Mouse (Mus musculus): ENCODE data around the gene Spock1. TPM values are rescaled to one million over a fixed set of nuclear protein-coding genes. Genes with fewer than 3 reads are reported as not detected.

Gene Spock1
- 0.67 and 0.93 TPM in 2 replicates for polyA plus RNA-seq (2016; fragmentation: Nextera tagmentation; extraction: Ambion mirVana)

DNA sequence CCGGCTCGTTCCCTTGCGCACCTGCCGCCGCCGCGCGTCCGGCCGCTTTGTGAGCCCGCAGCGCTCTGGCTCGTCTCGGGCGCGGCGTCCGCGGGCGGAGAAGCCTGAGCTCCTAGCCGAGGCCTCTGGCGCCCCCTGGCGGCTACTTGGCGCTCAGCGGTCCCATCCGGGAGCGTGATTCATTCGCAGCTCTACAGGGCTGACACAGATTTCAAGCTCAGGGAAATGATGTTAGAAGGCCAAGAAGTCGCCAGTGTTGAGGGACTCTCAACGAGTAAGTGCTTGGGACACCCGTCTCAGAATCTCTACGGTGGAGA is at the start of gene Spock1:
Spock1 (minus strand) TSS at position 67 of the 317 bp plus-strand sequence.
- Histone ChIP-seq H3K4me1 (peaks cover 12% of the 10 kb centered on the region), H3K4me3 (peak within 1 kb of the TSS; percentile 53), H3K27me3 (ENCODE audit: low read depth, poor library complexity, severe bottlenecking) (peaks cover 52% of the 10 kb centered on the region), H3K27ac (peak within 1 kb of the TSS; percentile 50; the same call in 1 of the 2 replicates), H3K36me3 (no peaks in the 10 kb centered on the region), H3K9me3 (replicated peaks) (no peaks in the 10 kb centered on the region)
- peak; percentile 98 for DNase-seq (ENCODE audit: low spot score)
- under 1% methylated on average over 32 of the region's 32 CpGs for WGBS

DNA sequence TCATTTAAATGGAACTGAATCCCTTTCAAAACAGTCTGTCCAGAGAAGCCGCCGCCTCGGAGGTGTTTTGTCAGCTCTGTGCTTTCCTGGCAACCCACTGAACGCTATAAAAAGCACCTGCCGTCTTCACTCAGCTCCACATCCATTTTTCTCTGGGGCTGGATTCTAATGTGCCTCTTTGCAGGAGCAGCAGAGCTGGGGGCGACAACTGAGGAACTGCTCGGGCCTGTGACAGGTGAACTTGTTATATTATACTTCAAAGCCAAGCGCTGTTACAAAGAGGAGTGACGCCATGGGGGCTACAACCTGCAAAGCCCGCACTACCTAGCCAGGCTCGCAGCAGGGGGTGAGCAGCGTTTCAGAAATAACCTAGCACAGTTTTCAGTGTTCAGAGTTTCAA is 42.0 kb upstream of the Spock1 start:
- H3K4me1 ChIP-seq: peaks cover 35% of the 10 kb centered on the region
- no peak for DNase-seq (ENCODE audit: low spot score)
- 85% methylated on average over 12 of the region's 12 CpGs for WGBS
- no peaks in the 10 kb centered on the region for H3K27me3 ChIP-seq (ENCODE audit: low read depth, poor library complexity, severe bottlenecking)
- H3K9me3 ChIP-seq (replicated peaks): no peaks in the 10 kb centered on the region
- no peak overlapping the region for H3K27ac ChIP-seq
- H3K36me3 ChIP-seq: no peaks in the 10 kb centered on the region
- H3K4me3 ChIP-seq: no peak overlapping the region

DNA sequence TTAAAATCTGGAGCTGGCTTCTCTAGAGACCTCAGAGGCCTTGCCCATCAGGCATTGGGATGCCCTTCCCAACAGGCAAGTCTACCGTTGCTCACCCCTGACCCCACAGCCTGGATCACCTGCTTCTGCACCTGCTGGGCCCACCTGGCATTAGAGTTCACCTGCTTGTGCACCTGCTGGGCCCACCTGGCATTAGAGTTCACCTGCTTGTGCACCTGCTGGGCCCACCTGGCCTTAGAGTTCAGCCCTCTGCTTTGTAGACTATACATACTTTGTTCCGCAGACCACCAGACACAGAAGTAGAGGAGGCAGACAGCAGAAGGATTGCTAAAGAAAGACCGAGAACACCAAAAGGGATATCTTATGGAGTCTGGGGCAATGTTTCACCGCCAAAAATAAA is 41.4 kb upstream of the Spock1 start:
- Histone ChIP-seq H3K27ac (no peak overlapping the region), H3K4me1 (peaks cover 35% of the 10 kb centered on the region), H3K27me3 (ENCODE audit: low read depth, poor library complexity, severe bottlenecking) (no peaks in the 10 kb centered on the region), H3K36me3 (no peaks in the 10 kb centered on the region), H3K9me3 (replicated peaks) (no peaks in the 10 kb centered on the region), H3K4me3 (no peak overlapping the region)
- DNase-seq (ENCODE audit: low spot score): no peak
- 91% methylated on average over 4 of the region's 4 CpGs for WGBS

DNA sequence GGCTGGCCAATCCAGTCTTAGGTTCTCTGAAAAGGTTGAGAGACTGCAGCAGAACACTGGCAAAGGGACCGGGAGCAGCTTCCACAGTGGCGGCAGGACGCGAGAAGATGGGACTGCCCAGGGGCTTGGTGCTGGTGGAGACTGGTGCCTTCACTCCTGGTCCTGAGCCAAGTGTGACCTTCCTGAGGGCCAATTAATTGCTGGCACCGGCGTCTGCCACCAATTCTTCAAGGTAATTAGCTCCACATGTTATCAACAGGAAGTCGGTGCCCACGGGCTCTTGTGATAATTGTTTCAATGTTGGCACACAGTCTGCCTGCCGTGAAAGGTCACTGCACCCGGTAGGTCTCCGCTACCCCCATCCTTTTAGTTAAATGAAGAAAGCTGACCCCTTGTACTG is 37.1 kb upstream of the Spock1 start:
- peaks cover 23% of the 10 kb centered on the region; the same call in 1 of the 2 replicates for H3K27me3 ChIP-seq (ENCODE audit: low read depth, poor library complexity, severe bottlenecking)
- 0 out of 2 replicates have a peak overlapping the region, but pooled peaks have one; percentile 0 for H3K4me3 ChIP-seq
- no peaks in the 10 kb centered on the region for H3K36me3 ChIP-seq
- DNase-seq (ENCODE audit: low spot score): peak; percentile 61
- H3K27ac ChIP-seq: peak overlapping the region; percentile 12
- H3K4me1 ChIP-seq: peaks cover 31% of the 10 kb centered on the region
- WGBS: 41% methylated on average over 11 of the region's 11 CpGs
- H3K9me3 ChIP-seq (replicated peaks): no peaks in the 10 kb centered on the region

DNA sequence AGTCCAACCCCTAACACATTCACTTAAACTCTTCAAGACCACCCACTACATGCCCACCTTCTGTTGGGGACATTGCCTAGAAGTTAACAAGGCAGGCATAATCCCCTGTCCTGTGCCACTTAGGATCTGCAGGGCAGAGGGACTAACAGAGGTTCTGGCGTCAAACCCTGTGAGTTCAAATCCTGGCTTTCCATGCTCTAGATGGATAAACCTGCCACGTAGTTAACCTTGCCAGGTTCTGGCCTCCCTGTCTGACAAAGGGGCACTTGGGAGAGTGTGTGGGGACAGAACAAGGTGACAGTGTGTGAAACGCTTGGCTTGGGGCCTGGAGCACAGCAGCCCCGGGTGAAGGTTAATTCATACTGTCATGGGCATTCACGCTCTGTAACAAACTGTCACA is 36.3 kb upstream of the Spock1 start:
- no peak for DNase-seq (ENCODE audit: low spot score)
- peak overlapping the region; percentile 12; the same call in 1 of the 2 replicates for H3K27ac ChIP-seq
- WGBS: 82% methylated on average over 5 of the region's 5 CpGs
- H3K27me3 ChIP-seq (ENCODE audit: low read depth, poor library complexity, severe bottlenecking): peaks cover 23% of the 10 kb centered on the region; the same call in 1 of the 2 replicates
- no peaks in the 10 kb centered on the region for H3K9me3 ChIP-seq (replicated peaks)
- H3K36me3 ChIP-seq: no peaks in the 10 kb centered on the region
- H3K4me1 ChIP-seq: peaks cover 31% of the 10 kb centered on the region
- H3K4me3 ChIP-seq: no peak overlapping the region

DNA sequence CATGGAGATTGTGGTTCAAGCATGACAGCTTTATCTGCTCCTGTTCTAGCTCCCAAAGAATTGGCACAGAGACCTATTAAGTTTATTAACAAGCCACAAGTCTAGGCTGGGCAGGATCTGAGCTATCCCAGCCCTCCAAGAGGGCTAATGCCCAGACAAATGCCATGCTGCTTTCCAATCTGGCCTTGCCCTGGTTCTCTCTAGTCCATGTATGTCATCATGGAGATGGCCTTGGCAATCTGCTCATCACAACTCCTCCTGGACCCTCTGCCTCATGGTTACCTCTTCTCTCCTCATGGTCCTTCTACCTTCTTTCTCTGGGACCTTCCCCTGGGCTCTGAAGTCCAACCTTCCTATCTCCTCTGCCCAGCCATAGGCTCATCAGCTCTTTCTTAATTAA is 35.8 kb upstream of the Spock1 start:
- Histone ChIP-seq H3K4me3 (no peak overlapping the region), H3K36me3 (no peaks in the 10 kb centered on the region)

DNA sequence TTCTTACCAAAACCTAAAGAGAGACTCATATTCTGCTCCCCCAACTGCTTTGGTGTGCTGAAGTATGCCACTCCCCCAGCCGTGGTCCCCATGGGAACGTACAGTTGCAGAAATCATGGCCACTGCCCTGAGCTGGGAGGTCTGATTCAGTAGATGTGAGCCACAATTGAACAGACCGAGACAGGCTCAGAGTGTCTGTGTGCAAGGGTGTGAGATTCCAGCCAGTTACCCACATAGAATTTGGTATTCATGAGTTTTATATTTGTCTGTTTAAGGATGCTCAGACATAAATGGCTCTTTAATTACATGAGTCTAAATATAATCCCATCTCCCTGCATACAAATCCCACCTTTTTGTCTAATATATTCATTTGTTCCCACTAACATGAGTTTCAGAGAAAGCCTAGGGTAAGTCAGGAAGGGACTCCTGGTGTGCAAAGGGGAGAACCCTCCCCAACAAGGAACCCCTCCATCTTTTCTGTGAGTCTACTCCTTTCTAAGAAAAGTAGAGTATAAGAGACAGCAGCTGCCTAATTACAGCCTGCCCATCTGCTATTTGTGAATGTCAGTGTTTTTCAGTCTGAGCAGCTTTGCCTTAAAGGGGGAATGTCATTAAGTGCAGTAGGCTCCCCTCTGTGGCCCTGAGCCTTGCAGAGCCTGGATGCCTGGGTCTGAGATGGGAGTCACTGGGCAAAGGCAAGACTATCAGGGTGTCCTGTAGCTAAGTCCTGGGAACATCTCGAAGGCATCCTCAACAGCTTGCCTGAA is 29.5 kb upstream of the Spock1 start:
- no peak overlapping the region for H3K4me3 ChIP-seq
- peak overlapping the region; percentile 14; the same call in 1 of the 2 replicates for H3K27ac ChIP-seq
- 88% methylated on average over 4 of the region's 4 CpGs for WGBS
- no peak for DNase-seq (ENCODE audit: low spot score)
- H3K36me3 ChIP-seq: no peaks in the 10 kb centered on the region
- H3K4me1 ChIP-seq: 0 out of 2 replicates have a peak, but pooled peaks cover 5% of the 10 kb centered on the region
- 0 out of 2 replicates have a peak, but pooled peaks cover 17% of the 10 kb centered on the region for H3K27me3 ChIP-seq (ENCODE audit: low read depth, poor library complexity, severe bottlenecking)
- H3K9me3 ChIP-seq (replicated peaks): no peaks in the 10 kb centered on the region

More for the DNA sequence above, 35.8 kb upstream of the Spock1 start:
- H3K27me3 ChIP-seq (ENCODE audit: low read depth, poor library complexity, severe bottlenecking): peaks cover 23% of the 10 kb centered on the region; the same call in 1 of the 2 replicates
- H3K27ac ChIP-seq: no peak overlapping the region
- DNase-seq (ENCODE audit: low spot score): no peak
- H3K4me1 ChIP-seq: peaks cover 36% of the 10 kb centered on the region
- H3K9me3 ChIP-seq (replicated peaks): no peaks in the 10 kb centered on the region

DNA sequence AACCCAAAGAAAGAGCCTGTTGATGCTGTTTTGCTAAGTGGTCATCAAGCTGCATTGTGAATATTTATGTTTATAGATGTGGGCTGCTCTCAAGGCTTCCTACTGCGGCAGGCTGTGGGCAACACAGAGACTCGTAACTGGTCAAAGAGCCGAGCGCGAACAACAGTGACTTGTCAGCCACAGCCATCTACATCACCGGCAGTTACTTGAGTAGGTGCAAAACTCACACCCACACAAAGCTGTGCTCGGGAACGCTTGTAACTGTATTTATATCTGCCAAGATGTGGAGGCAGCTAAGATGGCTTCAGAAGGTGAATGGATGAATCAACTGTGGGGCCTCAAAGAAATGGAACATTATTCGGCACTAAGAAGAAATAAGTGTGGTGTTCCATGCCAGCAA is 23.9 kb upstream of the Spock1 start:
- Histone ChIP-seq H3K9me3 (replicated peaks) (no peaks in the 10 kb centered on the region), H3K4me3 (no peak overlapping the region), H3K27me3 (ENCODE audit: low read depth, poor library complexity, severe bottlenecking) (no peaks in the 10 kb centered on the region; the same call in 1 of the 2 replicates), H3K27ac (no peak overlapping the region), H3K4me1 (peaks cover 19% of the 10 kb centered on the region), H3K36me3 (no peaks in the 10 kb centered on the region)
- 91% methylated on average over 9 of the region's 9 CpGs for WGBS
- no peak for DNase-seq (ENCODE audit: low spot score)

DNA sequence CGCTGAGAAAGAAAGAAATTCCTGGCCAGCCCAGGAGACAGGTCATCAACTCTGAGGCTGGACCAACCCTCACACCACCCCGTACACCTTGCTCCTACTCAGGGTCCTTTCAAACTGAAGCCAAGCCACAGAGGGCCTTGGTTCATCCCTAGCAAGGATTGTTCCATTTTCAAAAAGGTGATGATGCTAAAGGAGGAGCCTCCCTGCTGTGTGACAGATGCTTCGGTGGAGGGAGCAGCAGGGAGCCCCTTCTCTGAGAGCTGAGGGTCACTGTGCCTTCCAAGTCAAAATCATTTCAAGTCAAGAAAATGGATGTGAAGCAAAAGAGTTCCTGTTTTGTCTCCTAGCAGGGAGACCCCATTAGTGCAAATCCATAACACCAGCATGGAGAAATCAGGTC is 23.2 kb upstream of the Spock1 start:
- Histone ChIP-seq H3K4me1 (peaks cover 19% of the 10 kb centered on the region), H3K9me3 (replicated peaks) (no peaks in the 10 kb centered on the region), H3K27ac (peak overlapping the region; percentile 64), H3K36me3 (no peaks in the 10 kb centered on the region), H3K4me3 (no peak overlapping the region), H3K27me3 (ENCODE audit: low read depth, poor library complexity, severe bottlenecking) (no peaks in the 10 kb centered on the region; the same call in 1 of the 2 replicates)
- DNase-seq (ENCODE audit: low spot score): no peak
- WGBS: 67% methylated on average over 3 of the region's 3 CpGs

DNA sequence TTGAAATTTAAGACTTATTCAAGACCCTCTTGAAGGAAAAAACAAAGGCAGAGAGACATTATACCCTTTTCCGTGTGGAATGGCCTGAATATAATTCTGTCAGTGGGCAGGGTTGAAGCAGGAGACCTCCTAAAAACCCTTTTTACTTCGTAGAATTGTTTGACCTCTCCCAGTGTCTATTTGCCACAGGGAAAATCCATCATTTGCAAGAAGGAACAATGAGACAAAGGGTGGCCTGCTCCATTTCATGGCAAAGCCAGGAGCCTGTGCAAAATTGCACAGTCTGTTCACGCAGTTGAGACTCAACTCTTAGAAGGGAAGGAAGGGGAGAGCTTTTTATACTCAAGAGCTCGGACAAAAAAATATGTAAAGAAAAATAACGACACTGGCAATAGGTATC is 22.6 kb upstream of the Spock1 start:
- no peak overlapping the region for H3K4me3 ChIP-seq
- H3K27ac ChIP-seq: peak overlapping the region; percentile 64; the same call in 1 of the 2 replicates
- H3K4me1 ChIP-seq: peaks cover 19% of the 10 kb centered on the region
- DNase-seq (ENCODE audit: low spot score): no peak
- 70% methylated on average over 5 of the region's 5 CpGs for WGBS
- no peaks in the 10 kb centered on the region for H3K9me3 ChIP-seq (replicated peaks)
- no peaks in the 10 kb centered on the region for H3K36me3 ChIP-seq
- H3K27me3 ChIP-seq (ENCODE audit: low read depth, poor library complexity, severe bottlenecking): no peaks in the 10 kb centered on the region; the same call in 1 of the 2 replicates

DNA sequence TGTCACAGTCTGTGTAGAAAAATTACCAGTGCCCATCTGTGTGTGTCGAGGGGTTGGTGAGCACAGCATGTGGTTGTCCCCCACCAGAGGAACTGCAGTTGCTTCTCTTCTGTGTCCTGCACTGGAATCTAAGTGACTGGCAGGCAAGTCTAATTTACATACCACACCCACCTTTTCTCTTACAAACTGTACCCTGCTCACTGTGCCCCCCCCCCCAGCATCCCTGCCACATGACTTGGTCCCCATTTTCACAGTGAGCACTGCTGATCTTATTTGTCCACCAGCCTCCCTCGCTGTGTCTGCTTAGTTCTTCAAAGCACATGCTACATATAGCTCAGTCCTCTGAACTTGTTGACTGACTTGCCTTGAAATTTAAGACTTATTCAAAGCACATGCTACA is 22.2 kb upstream of the Spock1 start:
- WGBS: 48% methylated on average over 2 of the region's 2 CpGs
- Histone ChIP-seq H3K36me3 (no peaks in the 10 kb centered on the region), H3K4me1 (peaks cover 19% of the 10 kb centered on the region), H3K9me3 (replicated peaks) (no peaks in the 10 kb centered on the region), H3K27me3 (ENCODE audit: low read depth, poor library complexity, severe bottlenecking) (no peaks in the 10 kb centered on the region; the same call in 1 of the 2 replicates), H3K4me3 (no peak overlapping the region), H3K27ac (peak overlapping the region; percentile 64)
- peak; percentile 45 for DNase-seq (ENCODE audit: low spot score)

DNA sequence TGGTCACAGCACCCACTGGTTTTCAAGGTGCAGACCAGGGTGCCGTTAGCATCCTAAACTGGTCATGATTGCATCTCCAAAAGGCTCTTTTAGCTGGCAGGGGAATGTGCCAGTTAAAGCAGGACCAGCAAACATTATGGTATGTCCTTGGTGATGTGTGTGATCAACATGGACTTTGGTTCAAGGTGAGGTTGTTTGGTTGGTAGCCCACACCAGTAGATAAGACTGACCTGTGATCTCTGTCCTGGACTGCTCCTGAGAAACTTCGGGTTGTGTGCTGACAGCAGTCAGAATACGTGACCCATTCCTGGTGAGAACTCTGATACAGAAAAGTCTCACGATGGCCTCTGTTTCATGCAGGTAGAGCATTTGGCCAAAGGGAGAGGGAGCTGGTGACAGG is 11.8 kb upstream of the Spock1 start:
- H3K27ac ChIP-seq: no peak overlapping the region
- no peaks in the 10 kb centered on the region for H3K4me1 ChIP-seq
- no peak for DNase-seq (ENCODE audit: low spot score)
- no peaks in the 10 kb centered on the region for H3K9me3 ChIP-seq (replicated peaks)
- no peak overlapping the region for H3K4me3 ChIP-seq
- no peaks in the 10 kb centered on the region for H3K36me3 ChIP-seq
- 96% methylated on average over 4 of the region's 4 CpGs for WGBS
- no peaks in the 10 kb centered on the region for H3K27me3 ChIP-seq (ENCODE audit: low read depth, poor library complexity, severe bottlenecking)

DNA sequence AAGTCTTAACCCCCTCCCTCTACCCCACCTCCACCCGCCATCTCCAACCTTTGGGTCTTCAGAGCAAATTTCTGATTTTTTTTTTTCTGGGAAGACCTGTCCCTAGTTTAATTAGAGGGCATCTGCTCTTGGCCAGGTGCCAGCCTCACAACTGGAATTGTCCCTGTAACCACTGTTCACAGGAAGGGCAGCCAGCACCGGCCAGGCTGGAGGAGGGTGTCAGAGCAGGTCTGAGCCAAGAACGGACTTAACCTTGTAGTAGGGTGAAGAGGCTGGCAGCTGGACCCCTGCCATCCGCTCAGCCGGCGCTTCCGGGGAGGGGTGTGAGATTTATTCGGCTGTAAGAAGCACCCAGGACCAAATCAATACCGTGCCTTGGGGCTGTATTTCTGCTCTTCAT is 3.0 kb upstream of the Spock1 start:
- no peak overlapping the region for H3K4me3 ChIP-seq
- no peak overlapping the region for H3K27ac ChIP-seq
- H3K36me3 ChIP-seq: no peaks in the 10 kb centered on the region
- no peaks in the 10 kb centered on the region for H3K9me3 ChIP-seq (replicated peaks)
- DNase-seq (ENCODE audit: low spot score): no peak
- H3K27me3 ChIP-seq (ENCODE audit: low read depth, poor library complexity, severe bottlenecking): peaks cover 37% of the 10 kb centered on the region
- H3K4me1 ChIP-seq: peaks cover 12% of the 10 kb centered on the region
- 91% methylated on average over 9 of the region's 9 CpGs for WGBS
